Mouse (Mus musculus): ENCODE measurements around the gene Olfr273. TPM values are rescaled to one million over a fixed set of nuclear protein-coding genes. Genes with fewer than 3 reads are reported as not detected.
"Not testable (repeated sequence)": the region's sequence is repeated elsewhere in the genome, so short reads cannot be mapped to it uniquely, and the experiment has no call there.

Olfr273 gene
- not detected in 2 replicates for polyA plus RNA-seq (2015; fragmentation: Nextera tagmentation; extraction: Ambion mirVana)

DNA sequence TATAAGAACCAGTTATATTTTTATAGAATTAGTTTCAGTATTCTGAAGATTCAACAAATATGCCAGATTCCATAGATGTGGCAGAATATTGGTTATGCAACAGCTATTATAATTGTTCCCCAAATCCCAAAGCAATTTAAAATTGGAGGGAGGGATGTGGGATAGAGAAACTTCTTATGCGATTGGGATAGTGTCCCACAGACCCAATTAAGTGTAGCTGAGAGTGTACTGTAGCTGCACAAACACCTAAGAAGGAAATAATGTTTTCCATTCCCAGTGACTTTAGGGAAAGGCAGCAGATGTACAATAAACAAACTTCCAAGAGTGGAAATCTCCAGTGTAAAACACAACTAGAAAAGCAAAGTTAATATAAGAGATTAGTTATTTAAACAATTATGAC is at the start of gene Olfr273:
Olfr273 (minus strand) TSS at position 101 of the 400 bp plus-strand sequence.
- 43% methylated on average over 1 of the region's 1 CpGs for WGBS
- DNase-seq (ENCODE audit: low spot score) = no peak
- Histone ChIP-seq H3K36me3 (ENCODE audit: control insufficient read depth, insufficient read depth, low read length) (no peaks in the 10 kb centered on the region), H3K9me3 (ENCODE audit: control insufficient read depth, low read length) (no peaks in the 10 kb centered on the region), H3K27ac (replicated peaks) (no peak within 1 kb of the TSS), H3K4me1 (replicated peaks; ENCODE audit: control insufficient read depth, insufficient read depth) (no peaks in the 10 kb centered on the region), H3K4me3 (ENCODE audit: low read depth, low read length) (no peak within 1 kb of the TSS), H3K4me2 (replicated peaks; ENCODE audit: low read depth) (no peak within 1 kb of the TSS), H3K9ac (ENCODE audit: low read length) (no peak within 1 kb of the TSS), H3K27me3 (ENCODE audit: control insufficient read depth, insufficient read depth, low read length) (no peaks in the 10 kb centered on the region)
- TF ChIP-seq CTCF (IDR thresholded peaks at IDR 0.05; ENCODE audit: low read depth) (no peak), EP300 (optimal IDR thresholded peaks at IDR 0.05) (no peak)
- no peak for ATAC-seq (ENCODE audit: low FRiP score, low TSS enrichment)

DNA sequence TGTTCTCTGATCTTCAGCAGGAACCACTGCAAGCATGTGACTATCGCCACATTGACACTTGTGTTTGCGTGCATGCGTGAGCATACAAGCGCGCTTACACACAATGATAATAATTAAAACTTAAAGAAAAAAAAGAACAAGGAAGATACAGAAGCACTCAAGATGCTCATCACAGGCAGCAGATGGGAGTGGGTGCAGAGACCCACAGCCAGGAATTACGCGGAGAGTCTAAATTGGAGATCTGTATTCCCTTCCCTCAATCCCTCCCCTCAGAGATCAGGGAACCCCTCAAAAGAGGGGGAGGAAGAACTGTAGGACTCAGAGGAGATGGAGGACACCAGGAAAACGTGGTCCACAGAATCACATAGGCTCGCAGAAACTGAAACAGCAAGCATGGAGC is 5.1 kb upstream of the Olfr273 start:
- no peak for DNase-seq (ENCODE audit: low spot score)
- no peak for TF ChIP-seq EP300 (optimal IDR thresholded peaks at IDR 0.05)
- TF ChIP-seq CTCF (IDR thresholded peaks at IDR 0.05; ENCODE audit: low read depth) = no peak
- H3K4me2 ChIP-seq (replicated peaks; ENCODE audit: low read depth) = no peak overlapping the region
- 93% methylated on average over 9 of the region's 9 CpGs for WGBS
- no peaks in the 10 kb centered on the region for H3K9me3 ChIP-seq (ENCODE audit: control insufficient read depth, low read length)
- ATAC-seq (ENCODE audit: low FRiP score, low TSS enrichment) = no peak
- H3K4me1 ChIP-seq (replicated peaks; ENCODE audit: control insufficient read depth, insufficient read depth) = no peaks in the 10 kb centered on the region
- no peak overlapping the region for H3K27ac ChIP-seq (replicated peaks)
- H3K4me3 ChIP-seq (ENCODE audit: low read depth, low read length) = no peak overlapping the region
- no peaks in the 10 kb centered on the region for H3K27me3 ChIP-seq (ENCODE audit: control insufficient read depth, insufficient read depth, low read length)
- no peak overlapping the region for H3K9ac ChIP-seq (ENCODE audit: low read length)
- H3K36me3 ChIP-seq (ENCODE audit: control insufficient read depth, insufficient read depth, low read length) = no peaks in the 10 kb centered on the region

DNA sequence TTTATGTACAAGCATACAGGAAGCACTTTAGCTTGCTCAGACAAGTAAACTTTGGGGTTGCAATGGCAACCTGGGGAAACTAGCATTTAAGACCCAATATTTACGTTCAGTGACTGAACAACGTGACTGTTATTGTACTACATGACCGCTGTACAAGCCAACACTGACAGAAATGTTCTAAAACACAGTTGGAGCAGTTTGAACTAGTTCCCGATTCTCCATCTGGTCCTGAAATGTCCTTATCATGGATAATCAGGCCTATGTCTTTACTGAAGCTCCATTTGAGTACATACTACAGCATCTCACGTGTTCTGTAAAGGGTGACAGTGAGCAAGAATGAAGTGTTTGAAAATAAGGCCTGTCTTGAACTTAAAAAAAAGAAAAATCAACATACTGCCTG is 9.4 kb downstream of the Olfr273 start:
- no peak for ATAC-seq (ENCODE audit: low FRiP score, low TSS enrichment)
- no peak for TF ChIP-seq EP300 (optimal IDR thresholded peaks at IDR 0.05)
- TF ChIP-seq CTCF (IDR thresholded peaks at IDR 0.05; ENCODE audit: low read depth) = no peak
- no peak overlapping the region for H3K4me3 ChIP-seq (ENCODE audit: low read depth, low read length)
- no peak overlapping the region for H3K4me2 ChIP-seq (replicated peaks; ENCODE audit: low read depth)
- no peak overlapping the region for H3K9ac ChIP-seq (ENCODE audit: low read length)
- no peak overlapping the region for H3K27ac ChIP-seq (replicated peaks)
- no peaks in the 10 kb centered on the region for H3K27me3 ChIP-seq (ENCODE audit: control insufficient read depth, insufficient read depth, low read length)
- no peaks in the 10 kb centered on the region for H3K36me3 ChIP-seq (ENCODE audit: control insufficient read depth, insufficient read depth, low read length)
- H3K4me1 ChIP-seq (replicated peaks; ENCODE audit: control insufficient read depth, insufficient read depth) = no peaks in the 10 kb centered on the region
- WGBS = 76% methylated on average over 5 of the region's 5 CpGs
- no peaks in the 10 kb centered on the region for H3K9me3 ChIP-seq (ENCODE audit: control insufficient read depth, low read length)
- DNase-seq (ENCODE audit: low spot score) = no peak

DNA sequence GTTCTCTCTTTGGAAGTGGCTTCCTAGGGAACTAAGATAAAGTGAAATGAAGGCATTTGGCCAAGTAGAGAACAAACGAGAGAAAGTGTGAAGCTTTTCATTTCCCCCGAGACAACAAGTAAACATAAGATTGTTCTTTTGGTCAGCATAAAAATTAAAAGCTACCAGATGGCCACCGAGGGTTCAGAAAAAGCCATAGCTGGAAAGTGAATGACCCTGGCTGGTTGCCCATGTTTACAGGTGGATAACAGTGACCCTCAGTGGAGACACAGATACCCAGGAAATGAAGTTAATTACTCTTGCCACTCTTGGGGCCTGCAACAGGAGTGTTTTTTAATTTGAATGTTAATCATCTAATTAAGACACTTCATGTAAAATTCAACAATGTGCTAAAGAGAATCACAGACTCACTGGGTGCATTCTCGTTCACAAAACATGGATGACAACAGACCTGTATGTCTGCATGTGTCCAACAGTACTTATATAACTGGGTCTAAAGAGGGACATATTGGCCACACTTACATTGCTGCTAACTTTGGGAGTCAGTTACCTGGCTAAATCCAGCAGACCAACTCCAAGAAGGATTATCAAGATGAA is 9.9 kb downstream of the Olfr273 start:
- no peak for TF ChIP-seq CTCF (IDR thresholded peaks at IDR 0.05; ENCODE audit: low read depth)
- no peak for TF ChIP-seq EP300 (optimal IDR thresholded peaks at IDR 0.05)
- Histone ChIP-seq H3K9ac (ENCODE audit: low read length) (no peak overlapping the region), H3K4me1 (replicated peaks; ENCODE audit: control insufficient read depth, insufficient read depth) (no peaks in the 10 kb centered on the region), H3K4me3 (ENCODE audit: low read depth, low read length) (no peak overlapping the region), H3K27me3 (ENCODE audit: control insufficient read depth, insufficient read depth, low read length) (no peaks in the 10 kb centered on the region), H3K4me2 (replicated peaks; ENCODE audit: low read depth) (no peak overlapping the region), H3K36me3 (ENCODE audit: control insufficient read depth, insufficient read depth, low read length) (no peaks in the 10 kb centered on the region), H3K9me3 (ENCODE audit: control insufficient read depth, low read length) (no peaks in the 10 kb centered on the region), H3K27ac (replicated peaks) (no peak overlapping the region)
- DNase-seq (ENCODE audit: low spot score) (no peak), ATAC-seq (ENCODE audit: low FRiP score, low TSS enrichment) (no peak)
- WGBS = 36% methylated on average over 4 of the region's 4 CpGs

DNA sequence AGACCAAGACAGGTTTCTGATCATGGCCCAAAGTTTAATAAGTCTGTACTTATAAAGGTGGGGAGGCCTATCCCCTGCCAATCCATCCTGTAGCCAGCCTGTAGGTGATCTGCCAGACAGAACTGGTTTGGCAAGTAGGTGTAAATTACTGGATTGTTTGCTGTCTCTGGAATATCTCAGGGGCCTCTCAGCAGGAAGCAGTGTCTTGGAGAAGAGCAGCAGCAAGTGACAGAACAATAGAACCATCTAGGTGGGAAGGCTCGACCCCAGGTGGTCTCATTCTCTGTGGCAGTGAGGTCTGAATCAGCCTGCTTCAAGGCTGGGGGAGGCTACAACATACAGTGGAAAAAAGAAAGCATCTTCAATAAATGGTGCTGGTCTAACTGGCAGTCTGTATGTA is 13.6 kb downstream of the Olfr273 start:
- H3K9me3 ChIP-seq (ENCODE audit: control insufficient read depth, low read length); H3K4me1 ChIP-seq (replicated peaks; ENCODE audit: control insufficient read depth, insufficient read depth); H3K4me2 ChIP-seq (replicated peaks; ENCODE audit: low read depth); H3K36me3 ChIP-seq (ENCODE audit: control insufficient read depth, insufficient read depth, low read length); H3K27me3 ChIP-seq (ENCODE audit: control insufficient read depth, insufficient read depth, low read length); H3K4me3 ChIP-seq (ENCODE audit: low read depth, low read length); DNase-seq (ENCODE audit: low spot score); H3K27ac ChIP-seq (replicated peaks); ATAC-seq (ENCODE audit: low FRiP score, low TSS enrichment); H3K9ac ChIP-seq (ENCODE audit: low read length): not testable (repeated sequence)
- 18% methylated on average over 1 of the region's 1 CpGs for WGBS

DNA sequence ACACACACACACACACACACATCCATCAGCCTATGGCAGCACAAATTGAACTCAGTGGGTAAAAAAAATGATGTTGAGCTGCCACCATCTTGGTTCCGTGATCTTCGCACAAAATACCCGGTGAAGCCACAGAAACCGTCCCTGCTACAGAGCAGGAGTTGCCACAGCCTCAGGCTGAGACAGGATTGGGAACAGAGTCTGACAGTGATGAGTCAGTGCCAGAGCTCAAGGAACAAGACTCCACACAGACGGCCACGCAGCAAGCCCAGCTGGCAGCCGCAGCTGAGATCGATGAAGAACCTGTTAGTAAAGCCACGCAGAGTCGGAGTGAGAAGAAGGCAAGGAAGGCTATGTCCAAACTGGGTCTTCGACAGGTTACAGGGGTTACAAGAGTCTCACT is 37.7 kb downstream of the Olfr273 start:
- Histone ChIP-seq H3K9ac (ENCODE audit: low read length) (no peak overlapping the region), H3K4me2 (replicated peaks; ENCODE audit: low read depth) (no peak overlapping the region), H3K36me3 (ENCODE audit: control insufficient read depth, insufficient read depth, low read length) (no peaks in the 10 kb centered on the region), H3K4me1 (replicated peaks; ENCODE audit: control insufficient read depth, insufficient read depth) (no peaks in the 10 kb centered on the region), H3K27me3 (ENCODE audit: control insufficient read depth, insufficient read depth, low read length) (no peaks in the 10 kb centered on the region), H3K27ac (replicated peaks) (no peak overlapping the region), H3K4me3 (ENCODE audit: low read depth, low read length) (no peak overlapping the region), H3K9me3 (ENCODE audit: control insufficient read depth, low read length) (no peaks in the 10 kb centered on the region)
- TF ChIP-seq EP300 (optimal IDR thresholded peaks at IDR 0.05) (no peak), CTCF (IDR thresholded peaks at IDR 0.05; ENCODE audit: low read depth) (no peak)
- ATAC-seq (ENCODE audit: low FRiP score, low TSS enrichment) (no peak), DNase-seq (ENCODE audit: low spot score) (no peak)
- WGBS = 94% methylated on average over 11 of the region's 11 CpGs
